Mouse (Mus musculus) lung, postnatal 0 days (tissue): Measurements from ENCODE around the gene 1700034J05Rik. TPM values are rescaled to one million over a fixed set of nuclear protein-coding genes. Genes with fewer than 3 reads are reported as not detected.

Experiments
- ATAC-seq: fragments of 200-750 bp; cut with Nextera tagmentation; 2 replicates; pipeline ENCODE4 v1.8.0; 2017; ENCODE audit warnings: moderate library complexity
- DNase-seq: peaks from one replicate; pipeline ENCODE4 v3.0.0-alpha.2; 2016; ENCODE audit warnings: low spot score
- H3K27ac ChIP-seq: fragments of 300-500 bp; sonication (generic); 2 replicates; pipeline ENCODE4 v1.5.1; 2014; ENCODE audit warnings: antibody characterized with exemption, mild to moderate bottlenecking, low read length, mixed read lengths
- H3K27me3 ChIP-seq: fragments of 300-500 bp; sonication (generic); replicated peaks from 2 replicates; pipeline ENCODE4 v1.6.1; 2014; ENCODE audit warnings: low read length, mixed read lengths; ENCODE audit not compliant: insufficient read depth
- H3K36me3 ChIP-seq: fragments of 300-500 bp; sonication (generic); 2 replicates; pipeline ENCODE4 v1.6.1; 2014; ENCODE audit warnings: low read length, mixed read lengths; ENCODE audit not compliant: insufficient read depth
- H3K4me1 ChIP-seq: fragments of 300-500 bp; sonication (generic); 2 replicates; pipeline ENCODE4 v1.6.1; 2014; ENCODE audit warnings: antibody characterized with exemption, low read depth, low read length, mixed read lengths; ENCODE audit not compliant: insufficient read depth
- H3K4me2 ChIP-seq: fragments of 300-500 bp; sonication (generic); replicated peaks from 2 replicates; pipeline ENCODE4 v1.6.1; 2014; ENCODE audit warnings: low read depth, mild to moderate bottlenecking, low read length, moderate library complexity, mixed read lengths
- H3K4me3 ChIP-seq: fragments of 300-500 bp; sonication (generic); 2 replicates; pipeline ENCODE4 v1.5.1; 2014; ENCODE audit warnings: low read depth, low read length
- H3K9ac ChIP-seq: fragments of 300-500 bp; sonication (generic); replicated peaks from 2 replicates; pipeline ENCODE4 v1.6.1; 2014; ENCODE audit warnings: low read depth, mild to moderate bottlenecking
- H3K9me3 ChIP-seq: fragments of 300-500 bp; sonication (generic); 2 replicates; pipeline ENCODE4 v1.6.1; 2016; ENCODE audit warnings: low read length, mixed read lengths
- CTCF ChIP-seq: IDR thresholded peaks from 2 replicates; pipeline ENCODE4 v1.5.1; 2016; ENCODE audit warnings: antibody characterized with exemption, mild to moderate bottlenecking
- EP300 ChIP-seq: IDR thresholded peaks from 2 replicates; pipeline ENCODE4 v1.6.1; 2016; ENCODE audit warnings: antibody characterized with exemption, mild to moderate bottlenecking, control low read depth
- WGBS: fragments of 180-500 bp; shearing (Covaris S2); extraction: QIAGEN DNeasy Blood & Tissue Kit; methylation state at CpG from one replicate; pipeline ENCODE4 v1.1.7; 2014; 5-methylcytosine and 5-hydroxymethylcytosine counted together
- polyA plus RNA-seq: library from polyadenylated mRNA; unstranded; fragments of >200 nt; fragmentation: Nextera tagmentation; extraction: Ambion mirVana; gene quantifications from 2 replicates; pipeline ENCODE4 v1.2.1, GENCODE M21; 2015

Gene 1700034J05Rik
- polyA plus RNA-seq, 1 experiment from 2014 or later, result 0.17 TPM

- ATAC-seq, result peak; percentile 84
- 58% methylated on average over 8 of the region's 8 CpGs for WGBS
- no peak overlapping the region for H3K4me3 ChIP-seq
- TF ChIP-seq EP300, result no peak
- TF ChIP-seq CTCF, result no peak
- H3K36me3 ChIP-seq, result no peaks in the 10 kb centered on the region
- H3K27me3 ChIP-seq, result no peaks in the 10 kb centered on the region
- no peaks in the 10 kb centered on the region for H3K4me1 ChIP-seq
- 0 out of 2 replicates have a peak overlapping the region, but pooled peaks have one; percentile 26 for H3K27ac ChIP-seq
- no peak overlapping the region for H3K4me2 ChIP-seq
- no peak overlapping the region for H3K9ac ChIP-seq
- DNase-seq, result peak; percentile 64
- no peaks in the 10 kb centered on the region for H3K9me3 ChIP-seq
These were observed 15.2 kb downstream of the 1700034J05Rik start for GRCm38 (mm10) chr6:146939026-146939425.

DNA sequence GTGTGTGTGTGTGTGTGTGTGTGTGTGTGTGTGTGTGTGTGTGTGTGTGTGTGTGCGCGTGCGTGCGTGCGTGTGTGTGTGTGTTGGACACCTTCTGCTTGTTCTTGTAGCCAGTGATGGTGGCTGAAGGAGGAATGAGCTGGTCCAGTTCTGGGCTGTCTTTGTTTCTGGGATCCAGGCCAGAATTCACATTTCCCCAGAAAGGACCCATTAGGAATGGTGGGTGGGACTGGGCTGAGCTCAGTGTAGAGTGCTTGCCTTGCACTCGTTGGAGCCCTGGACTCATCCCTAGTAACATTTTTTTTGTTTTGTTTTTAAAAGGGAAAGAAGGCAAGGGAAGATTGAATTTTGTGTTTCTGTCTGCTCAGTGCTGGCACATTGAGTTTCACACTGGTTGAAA is 18.3 kb downstream of the 1700034J05Rik start:
- H3K36me3 ChIP-seq, result no peaks in the 10 kb centered on the region
- H3K4me2 ChIP-seq, result no peak overlapping the region
- DNase-seq, result peak; percentile 78
- ATAC-seq, result peak; percentile 70
- H3K4me1 ChIP-seq, result peaks cover 5% of the 10 kb centered on the region; the same call in 1 of the 2 replicates
- no peak overlapping the region for H3K27ac ChIP-seq
- TF ChIP-seq CTCF (no peak), EP300 (no peak)
- no peak overlapping the region for H3K4me3 ChIP-seq
- no peak overlapping the region for H3K9ac ChIP-seq
- 80% methylated on average over 6 of the region's 6 CpGs for WGBS
- no peaks in the 10 kb centered on the region for H3K9me3 ChIP-seq
- H3K27me3 ChIP-seq, result no peaks in the 10 kb centered on the region

DNA sequence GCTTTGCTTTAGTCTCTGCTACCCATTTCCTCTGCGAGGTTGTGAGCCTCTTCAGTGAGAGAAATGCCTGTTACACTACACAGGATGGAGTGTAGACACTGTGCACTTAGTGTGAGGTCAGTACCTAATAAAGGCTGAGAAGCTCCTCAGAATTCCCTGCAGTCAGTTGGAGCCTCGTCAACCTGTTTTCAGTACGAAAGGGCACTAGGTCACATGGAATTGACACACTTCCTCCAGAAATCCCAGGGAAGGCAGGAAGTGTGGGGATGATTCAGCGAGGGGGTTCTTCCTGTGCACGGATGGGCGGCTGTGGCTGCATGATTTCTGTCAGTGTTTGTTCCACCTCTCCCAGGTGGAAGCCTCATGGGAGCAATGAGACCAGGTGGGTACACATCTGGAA is 21.1 kb downstream of the 1700034J05Rik start:
- H3K9me3 ChIP-seq, result no peaks in the 10 kb centered on the region
- H3K4me1 ChIP-seq, result peaks cover 5% of the 10 kb centered on the region; the same call in 1 of the 2 replicates
- TF ChIP-seq EP300, result peak; percentile 82
- no peak for TF ChIP-seq CTCF
- no peak overlapping the region for H3K4me2 ChIP-seq
- 39% methylated on average over 6 of the region's 6 CpGs for WGBS
- H3K27ac ChIP-seq, result peak overlapping the region; percentile 48; the same call in 1 of the 2 replicates
- DNase-seq (peak; percentile 63), ATAC-seq (peak; percentile 77)
- no peaks in the 10 kb centered on the region for H3K36me3 ChIP-seq
- no peaks in the 10 kb centered on the region for H3K27me3 ChIP-seq
- H3K9ac ChIP-seq, result no peak overlapping the region
- no peak overlapping the region for H3K4me3 ChIP-seq

- Histone ChIP-seq H3K27me3 (no peaks in the 10 kb centered on the region), H3K9ac (no peak overlapping the region), H3K4me3 (no peak overlapping the region), H3K9me3 (no peaks in the 10 kb centered on the region), H3K36me3 (no peaks in the 10 kb centered on the region), H3K27ac (peak overlapping the region; percentile 38; the same call in 1 of the 2 replicates), H3K4me2 (no peak overlapping the region), H3K4me1 (peaks cover 5% of the 10 kb centered on the region; the same call in 1 of the 2 replicates)
- 83% methylated on average over 2 of the region's 2 CpGs for WGBS
- TF ChIP-seq EP300 (no peak), CTCF (no peak)
- DNase-seq, result no peak
- ATAC-seq, result no peak
These were observed 25.2 kb downstream of the 1700034J05Rik start for GRCm38 (mm10) chr6:146929031-146929430.

GRCm38 (mm10) chr6:146928108-146928507 is 26.1 kb downstream of the 1700034J05Rik start:
- TF ChIP-seq EP300 (no peak), CTCF (no peak)
- Histone ChIP-seq H3K4me2 (no peak overlapping the region), H3K4me3 (no peak overlapping the region), H3K36me3 (no peaks in the 10 kb centered on the region), H3K27ac (peak overlapping the region; percentile 48), H3K9ac (no peak overlapping the region), H3K27me3 (no peaks in the 10 kb centered on the region), H3K9me3 (no peaks in the 10 kb centered on the region), H3K4me1 (peaks cover 4% of the 10 kb centered on the region; the same call in 1 of the 2 replicates)
- 25% methylated on average over 3 of the region's 3 CpGs for WGBS
- ATAC-seq (peak; percentile 30; the same call in 1 of the 2 replicates), DNase-seq (no peak)

DNA sequence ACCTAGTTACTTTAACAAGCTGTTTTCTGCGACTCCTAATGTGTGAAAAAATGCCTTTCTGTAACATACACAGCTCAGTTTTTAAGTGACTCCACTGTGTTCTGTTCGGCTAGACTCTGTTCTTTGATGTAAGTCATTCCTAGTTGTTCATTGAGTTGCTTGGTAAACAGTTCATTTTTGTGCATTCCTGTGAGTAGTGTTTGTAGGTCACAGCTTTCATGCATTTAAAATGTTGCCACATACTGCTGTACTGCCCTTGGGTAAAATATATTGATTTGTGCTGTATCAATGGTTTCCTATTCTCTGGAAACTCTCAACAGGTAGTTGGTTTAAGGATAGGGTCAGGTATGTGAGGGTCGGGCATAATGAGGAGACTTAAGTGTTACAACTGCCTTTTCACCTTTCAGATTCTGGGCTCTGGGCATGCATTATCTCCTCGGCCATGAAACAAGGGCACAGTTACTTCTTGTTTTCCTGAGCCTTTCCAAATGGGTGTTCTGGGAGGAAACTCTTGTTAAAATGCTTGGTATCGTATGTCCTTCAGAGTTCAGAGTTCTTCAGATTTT is 27.7 kb downstream of the 1700034J05Rik start:
- H3K4me1 ChIP-seq, result no peaks in the 10 kb centered on the region
- ATAC-seq (0 out of 2 replicates have a peak, but pooled peaks have one; percentile 23), DNase-seq (no peak)
- WGBS, result 43% methylated on average over 5 of the region's 5 CpGs
- no peak overlapping the region for H3K27ac ChIP-seq
- H3K36me3 ChIP-seq, result no peaks in the 10 kb centered on the region
- H3K4me3 ChIP-seq, result no peak overlapping the region
- no peak overlapping the region for H3K4me2 ChIP-seq
- no peaks in the 10 kb centered on the region for H3K27me3 ChIP-seq
- no peak overlapping the region for H3K9ac ChIP-seq
- no peak for TF ChIP-seq EP300
- TF ChIP-seq CTCF, result no peak
- no peaks in the 10 kb centered on the region for H3K9me3 ChIP-seq
